Mouse (Mus musculus): ENCODE measurements around the gene Doc2b. TPM values are rescaled to one million over a fixed set of nuclear protein-coding genes. Genes with fewer than 3 reads are reported as not detected.
A peak's percentile ranks its signal among the peaks of the same experiment; 100 is the strongest.

The Doc2b gene
- total RNA-seq, 1 experiment from 2014 or later, result not detected

DNA sequence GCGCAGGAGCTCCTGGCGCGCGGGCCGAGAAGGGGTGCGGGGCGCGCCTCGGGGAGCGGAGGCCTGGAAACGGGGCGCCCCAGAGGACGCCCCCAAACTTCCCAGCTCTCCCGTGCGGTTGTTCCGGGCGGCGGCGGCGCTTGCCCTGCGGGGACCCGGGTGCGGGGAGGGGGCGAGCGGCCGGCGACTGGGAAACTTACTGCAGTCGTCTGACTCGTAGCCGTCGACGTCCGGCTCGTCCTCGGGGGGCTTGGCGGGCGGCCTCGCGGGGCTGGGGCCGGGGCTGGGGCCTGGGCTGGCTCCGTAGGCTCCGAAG, 570 bp downstream of the Doc2b start:
- ATAC-seq (replicated peaks; ENCODE audit: insufficient number of reproducible peaks, low FRiP score, low TSS enrichment, poor library complexity, severe bottlenecking), result no peak

DNA sequence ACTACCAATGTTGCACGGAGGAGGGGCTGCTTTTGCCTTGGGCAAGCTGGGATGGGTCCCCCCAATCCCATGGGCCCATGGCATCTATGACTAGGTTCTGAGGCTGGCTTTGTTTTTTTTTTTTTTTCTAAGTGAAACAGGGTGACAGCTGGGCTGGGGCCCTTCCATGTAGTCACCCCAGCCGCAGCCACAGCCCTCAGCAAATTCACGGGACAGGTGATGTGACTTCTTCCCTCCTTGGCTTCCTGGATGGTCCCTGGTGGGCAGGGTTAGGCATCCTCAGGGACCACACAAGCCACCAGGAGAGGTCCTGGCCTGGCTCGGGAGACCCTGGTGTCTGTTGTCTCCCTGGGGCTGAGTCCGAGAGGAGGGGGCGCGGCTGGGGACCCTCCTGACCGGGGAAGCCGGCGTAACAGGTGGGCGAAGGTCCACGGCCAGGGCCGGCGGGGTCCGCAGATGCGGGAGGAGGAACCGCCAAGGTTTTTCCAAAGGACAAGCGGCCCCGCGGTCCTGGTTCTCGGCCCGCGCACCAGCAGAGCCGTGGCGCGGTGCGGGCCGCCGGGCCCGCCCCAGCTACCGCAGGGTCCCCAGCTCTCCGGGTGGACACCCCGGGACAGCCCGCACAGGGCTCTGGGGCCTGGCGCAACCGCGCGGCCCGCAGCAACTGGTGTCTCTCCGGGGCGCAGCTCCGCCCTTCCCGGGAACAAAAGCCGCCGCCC, 1.1 kb downstream of the Doc2b start:
- no peak for ATAC-seq (replicated peaks; ENCODE audit: insufficient number of reproducible peaks, low FRiP score, low TSS enrichment, poor library complexity, severe bottlenecking)

DNA sequence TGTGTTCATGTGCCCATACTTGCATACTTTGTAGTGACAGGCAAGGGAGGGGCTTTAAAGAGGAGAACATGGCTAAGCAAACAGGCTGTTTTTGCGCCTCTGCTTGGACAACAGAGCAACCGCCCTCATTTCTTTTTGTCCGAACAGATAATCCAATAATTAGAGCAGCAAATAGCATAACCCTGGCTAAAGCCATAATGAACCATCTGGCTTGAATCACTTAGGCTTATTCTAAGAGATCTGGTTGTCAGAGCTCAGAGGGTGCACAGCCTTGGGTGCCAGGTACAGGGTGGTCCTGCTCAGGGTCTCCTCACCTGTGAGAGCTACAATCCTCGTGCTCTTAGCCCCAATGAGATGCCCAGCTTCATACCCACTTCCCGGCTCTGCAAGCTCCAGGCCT, 2.5 kb downstream of the Doc2b start:
- no peak for ATAC-seq (replicated peaks; ENCODE audit: insufficient number of reproducible peaks, low FRiP score, low TSS enrichment, poor library complexity, severe bottlenecking)

DNA sequence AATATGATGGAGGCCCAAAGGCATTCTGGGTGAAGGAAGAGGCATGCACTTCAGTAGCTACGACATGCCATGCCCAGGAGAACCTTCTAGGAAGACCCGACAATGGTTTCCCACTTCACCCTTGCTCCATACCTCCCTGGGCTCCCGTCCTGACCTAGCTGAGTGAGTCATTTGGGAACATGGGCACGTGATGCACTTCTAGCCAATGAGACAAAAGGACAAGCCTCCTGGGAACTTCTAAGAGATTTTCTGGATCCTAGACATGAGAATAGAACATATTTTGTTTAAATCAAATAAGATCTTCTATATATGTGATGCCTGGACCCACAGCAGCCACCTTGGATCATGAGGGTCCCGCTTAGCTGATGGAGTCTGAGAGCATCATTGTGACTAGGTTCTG, 3.3 kb downstream of the Doc2b start:
- ATAC-seq (replicated peaks; ENCODE audit: insufficient number of reproducible peaks, low FRiP score, low TSS enrichment, poor library complexity, severe bottlenecking), result no peak

DNA sequence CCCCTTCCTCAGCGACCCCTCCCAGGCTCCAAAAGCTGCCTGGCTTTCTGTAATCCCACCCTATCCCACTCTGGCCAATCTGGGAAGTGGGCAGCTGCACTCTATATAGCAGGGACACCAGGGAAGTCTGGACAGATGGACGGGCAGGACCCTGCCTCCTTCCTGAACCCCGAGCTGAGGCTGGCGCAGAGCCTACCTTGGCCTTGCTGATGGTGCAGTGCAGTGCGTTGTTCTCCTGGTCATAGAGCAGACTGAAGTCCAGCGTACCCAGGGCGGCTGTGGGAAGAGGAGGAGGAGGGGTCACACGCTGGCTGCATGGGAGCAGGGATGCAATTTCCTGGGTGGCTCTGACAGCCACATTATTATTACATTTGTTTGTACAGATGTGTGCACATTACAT, 10.0 kb downstream of the Doc2b start:
- no peak for ATAC-seq (replicated peaks; ENCODE audit: insufficient number of reproducible peaks, low FRiP score, low TSS enrichment, poor library complexity, severe bottlenecking)

DNA sequence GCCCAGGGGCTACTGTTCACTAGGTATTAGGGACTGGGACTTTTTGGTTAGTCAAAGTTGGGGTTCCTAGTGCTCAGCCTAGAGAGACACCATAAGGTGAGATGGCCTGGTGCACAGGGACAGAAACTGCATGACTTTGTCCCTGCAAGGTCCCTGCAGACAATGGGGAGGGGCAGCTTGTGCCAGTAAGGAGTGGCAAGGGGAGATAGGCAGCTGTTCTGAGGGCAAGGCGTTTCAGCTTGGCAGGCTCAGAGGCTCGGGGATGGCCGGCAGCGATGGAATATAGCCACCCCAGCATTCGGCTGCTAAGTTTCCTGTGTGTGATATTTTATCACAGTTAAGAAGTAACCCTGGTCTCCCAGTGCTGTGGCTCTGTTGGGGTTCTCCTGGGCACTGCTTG, 12.1 kb downstream of the Doc2b start:
- no peak for ATAC-seq (replicated peaks; ENCODE audit: insufficient number of reproducible peaks, low FRiP score, low TSS enrichment, poor library complexity, severe bottlenecking)

DNA sequence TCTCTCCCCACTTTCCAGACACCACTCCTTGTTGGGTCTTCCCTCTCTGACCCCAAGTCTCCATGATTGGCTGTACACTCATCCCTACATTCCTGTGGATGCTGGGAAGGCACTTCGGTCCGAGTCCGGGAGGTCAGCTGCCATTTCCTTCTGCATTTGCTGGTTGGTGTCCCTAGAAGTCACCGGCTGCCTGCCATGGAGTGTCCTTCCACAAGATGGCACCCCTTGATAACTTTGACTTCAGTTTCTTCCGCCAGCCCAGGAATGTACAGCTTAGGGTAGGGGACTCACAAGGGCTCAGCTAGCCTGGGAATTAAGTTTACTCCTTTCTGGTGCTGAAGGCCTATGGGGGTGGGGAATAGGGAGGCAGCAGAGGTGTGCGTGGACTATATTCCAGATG, 13.9 kb downstream of the Doc2b start:
- ATAC-seq (replicated peaks; ENCODE audit: insufficient number of reproducible peaks, low FRiP score, low TSS enrichment, poor library complexity, severe bottlenecking), result no peak

DNA sequence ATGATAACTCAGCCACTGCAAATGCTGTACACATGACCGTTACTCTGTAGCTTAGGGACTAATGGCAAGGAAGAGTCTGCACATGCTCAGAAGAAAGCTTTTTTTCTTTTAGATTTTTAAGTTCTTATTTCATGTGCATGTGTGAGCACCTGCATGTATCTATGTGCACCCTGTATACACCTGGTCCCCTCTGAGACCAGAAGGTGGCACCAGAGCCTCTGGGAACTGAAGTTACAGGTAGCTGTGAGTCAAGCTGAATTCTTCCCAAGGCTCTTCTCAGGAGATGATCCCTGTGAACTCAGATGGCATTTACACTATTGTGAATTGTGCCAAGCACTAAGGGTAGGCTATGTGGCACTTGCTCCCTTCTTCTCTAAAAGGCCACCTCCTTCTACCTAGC, 19.9 kb downstream of the Doc2b start:
- no peak for ATAC-seq (replicated peaks; ENCODE audit: insufficient number of reproducible peaks, low FRiP score, low TSS enrichment, poor library complexity, severe bottlenecking)

DNA sequence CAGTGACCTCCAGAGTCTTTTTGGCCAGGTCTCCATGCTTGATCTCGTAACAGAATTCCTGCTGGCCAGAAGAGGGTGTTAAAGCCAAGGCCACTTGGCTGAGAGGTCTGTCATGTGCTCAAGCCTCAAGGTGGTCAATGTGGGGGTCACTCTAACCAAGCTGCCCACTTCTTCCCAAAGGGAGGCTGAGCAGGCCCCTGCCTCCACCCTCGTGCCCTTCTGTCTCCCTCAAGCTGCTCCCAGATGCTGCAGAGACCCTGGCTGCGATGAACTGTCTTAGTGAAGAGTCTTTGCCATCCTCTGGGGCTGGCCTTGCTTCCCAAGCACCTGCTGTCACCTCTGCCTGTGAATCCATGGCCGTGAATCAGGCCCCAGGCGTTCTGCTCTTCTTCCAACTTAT, 23.3 kb downstream of the Doc2b start:
- no peak for ATAC-seq (replicated peaks; ENCODE audit: insufficient number of reproducible peaks, low FRiP score, low TSS enrichment, poor library complexity, severe bottlenecking)

DNA sequence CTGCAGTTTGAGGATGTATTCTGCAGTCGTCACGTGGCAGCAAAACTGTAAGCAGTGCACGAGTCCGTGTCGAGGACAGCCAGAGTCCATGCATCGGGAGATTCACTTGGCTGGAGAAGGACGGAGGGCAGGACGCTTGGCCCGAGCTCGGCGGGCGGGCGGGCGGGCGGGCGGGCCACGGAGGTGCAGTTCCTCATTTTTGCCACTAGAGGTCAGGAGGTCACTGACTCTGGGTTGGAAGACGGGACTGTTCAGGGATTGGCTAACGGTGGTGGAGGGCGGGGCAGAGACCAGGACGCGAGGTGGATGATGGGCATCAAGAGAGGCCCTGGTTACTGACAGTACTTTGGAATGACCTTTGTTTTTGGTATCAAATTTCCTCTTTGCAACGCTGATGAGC, 26.6 kb downstream of the Doc2b start:
- ATAC-seq (replicated peaks; ENCODE audit: insufficient number of reproducible peaks, low FRiP score, low TSS enrichment, poor library complexity, severe bottlenecking), result peak; percentile 96

DNA sequence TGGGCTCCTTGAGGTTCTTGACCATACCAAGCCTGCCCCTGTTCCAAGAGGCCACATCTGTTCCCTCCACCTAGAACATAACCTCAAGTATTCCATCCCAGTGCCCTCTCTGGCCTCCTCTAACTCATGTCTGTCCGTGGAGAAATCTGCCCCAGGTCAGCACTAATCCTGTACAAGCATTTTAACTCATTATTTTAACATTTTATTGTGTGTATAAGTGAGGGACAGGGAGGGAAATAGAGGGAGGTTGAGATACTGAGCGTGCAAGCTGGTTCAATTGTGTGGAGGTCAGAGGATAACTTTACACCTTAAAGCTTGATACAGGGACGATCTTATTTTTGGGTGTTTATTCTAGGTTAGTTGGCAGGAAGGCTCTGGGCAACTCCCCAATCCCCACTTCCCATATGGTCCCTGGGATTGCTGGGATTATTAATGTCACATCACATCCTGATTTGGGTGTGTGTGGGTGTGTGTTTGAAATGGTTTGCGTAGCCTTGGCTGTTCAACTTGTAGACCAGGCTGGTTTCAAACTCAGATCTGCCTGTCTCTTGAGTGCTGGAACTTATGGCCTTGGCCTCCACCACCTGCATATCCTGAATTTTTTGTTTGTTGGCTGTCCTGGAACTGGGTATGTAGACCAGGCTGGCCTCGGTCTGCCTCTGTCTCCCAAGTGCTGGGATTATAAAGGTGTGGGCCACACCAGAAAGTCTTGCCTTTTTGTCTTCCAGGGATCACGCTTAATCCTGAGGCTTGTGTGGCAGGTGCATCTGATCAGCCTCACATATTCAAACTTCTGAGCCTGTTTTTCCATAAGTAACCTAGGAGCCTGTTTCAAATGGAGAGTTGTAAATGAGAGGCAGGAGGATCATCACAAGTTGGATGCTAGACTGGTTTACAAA, 27.5 kb downstream of the Doc2b start:
- ATAC-seq (replicated peaks; ENCODE audit: insufficient number of reproducible peaks, low FRiP score, low TSS enrichment, poor library complexity, severe bottlenecking), result no peak

DNA sequence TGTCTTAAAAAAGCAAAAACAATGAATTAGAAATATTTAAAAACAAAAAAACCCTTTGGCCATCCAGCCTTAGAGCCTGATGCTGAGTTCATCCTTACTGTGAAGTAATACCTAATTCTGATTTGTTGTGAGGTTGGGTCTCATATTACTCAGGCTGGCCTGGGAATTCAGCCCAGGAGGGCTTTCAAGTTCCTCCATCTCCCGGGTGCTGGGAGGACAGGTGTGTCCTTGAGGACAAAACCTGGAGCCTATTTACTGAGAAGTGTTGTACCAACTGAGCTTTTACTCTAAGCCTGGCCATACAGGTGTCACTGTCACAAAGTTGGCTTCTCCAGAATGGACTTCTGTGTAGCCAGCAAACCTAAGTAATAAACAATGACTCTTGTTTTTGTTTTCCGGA, 28.8 kb downstream of the Doc2b start:
- no peak for ATAC-seq (replicated peaks; ENCODE audit: insufficient number of reproducible peaks, low FRiP score, low TSS enrichment, poor library complexity, severe bottlenecking)

DNA sequence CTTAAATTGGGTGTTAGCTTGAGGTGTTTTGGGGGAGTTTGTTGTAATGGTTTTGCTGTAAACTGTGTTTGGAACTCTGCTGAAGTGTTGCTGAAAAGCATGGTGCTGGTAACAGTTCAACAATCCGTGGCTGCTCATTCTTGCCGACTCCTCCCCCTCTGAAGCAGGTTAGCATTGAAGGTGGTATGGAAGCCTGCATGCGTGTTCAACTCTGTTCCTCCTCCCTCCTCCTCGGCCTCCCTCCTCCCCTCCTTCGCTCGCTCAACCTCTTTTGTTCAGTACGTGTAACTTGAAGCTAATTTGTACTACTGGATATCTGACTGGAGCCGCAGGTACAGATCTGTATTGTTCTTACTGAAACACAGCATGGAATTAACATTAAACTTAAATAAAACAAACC, 30.7 kb downstream of the Doc2b start:
- ATAC-seq (replicated peaks; ENCODE audit: insufficient number of reproducible peaks, low FRiP score, low TSS enrichment, poor library complexity, severe bottlenecking), result no peak

DNA sequence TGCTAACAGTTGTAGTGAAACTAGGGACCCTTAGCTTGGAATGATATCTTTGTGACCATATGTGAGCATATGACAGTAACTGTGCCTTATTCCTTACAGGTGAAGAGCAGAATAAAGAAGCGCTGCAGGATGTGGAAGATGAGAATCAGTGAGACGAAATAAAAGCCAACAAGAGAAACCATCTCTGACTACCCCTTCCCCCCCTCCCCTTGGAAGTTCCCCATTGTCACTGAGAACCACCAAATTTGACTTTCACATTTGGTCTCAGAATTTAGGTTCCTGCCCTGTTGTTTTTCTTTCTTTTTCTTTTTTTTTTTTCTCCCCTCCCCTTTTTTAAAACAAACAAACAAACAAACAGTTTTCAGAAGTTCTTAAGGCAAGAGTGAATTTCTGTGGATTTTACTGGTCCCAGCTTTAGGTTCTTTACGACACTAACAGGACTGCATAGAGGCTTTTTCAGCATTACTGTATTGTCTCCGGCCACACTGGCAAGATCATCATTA, 31.3 kb downstream of the Doc2b start:
- ATAC-seq (replicated peaks; ENCODE audit: insufficient number of reproducible peaks, low FRiP score, low TSS enrichment, poor library complexity, severe bottlenecking), result no peak

DNA sequence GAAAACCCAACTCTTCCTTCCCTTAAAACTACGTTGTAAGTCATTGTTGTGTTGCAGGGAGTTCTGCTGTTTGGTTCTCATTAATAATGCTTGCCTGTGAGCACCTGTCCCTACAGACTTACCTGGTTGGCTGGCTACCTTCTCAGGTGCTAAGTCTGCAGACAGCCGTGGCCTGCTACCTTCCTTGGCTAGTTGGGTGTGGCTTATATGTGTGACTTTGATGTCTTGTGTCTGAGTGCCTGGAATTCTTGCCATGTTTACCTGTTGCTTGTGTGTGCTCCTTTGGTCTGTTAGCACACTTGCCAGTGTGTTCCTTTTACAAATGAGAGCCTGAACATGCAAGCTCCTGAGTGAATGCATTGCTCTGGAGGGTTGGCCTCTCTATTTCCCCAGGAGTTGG, 33.1 kb downstream of the Doc2b start:
- no peak for ATAC-seq (replicated peaks; ENCODE audit: insufficient number of reproducible peaks, low FRiP score, low TSS enrichment, poor library complexity, severe bottlenecking)

DNA sequence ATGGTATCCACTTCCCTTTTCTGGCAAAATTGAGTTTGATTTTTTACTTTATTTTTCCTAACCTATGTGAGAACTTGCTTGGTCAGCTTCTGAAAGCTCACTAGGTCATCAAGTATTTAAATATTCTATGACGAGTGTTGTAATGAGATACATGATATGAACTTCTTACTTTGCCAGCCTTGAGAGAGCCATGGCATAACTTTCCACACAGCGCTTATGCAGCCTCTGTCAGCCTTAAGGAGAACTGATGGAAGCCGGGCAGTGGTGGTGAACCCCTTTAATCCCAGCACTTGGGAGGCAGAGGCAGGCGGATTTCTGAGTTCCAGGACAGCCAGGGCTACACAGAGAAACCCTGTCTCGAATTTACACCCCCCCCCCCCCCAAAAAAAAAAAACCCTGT, 35.1 kb downstream of the Doc2b start:
- ATAC-seq (replicated peaks; ENCODE audit: insufficient number of reproducible peaks, low FRiP score, low TSS enrichment, poor library complexity, severe bottlenecking), result no peak

DNA sequence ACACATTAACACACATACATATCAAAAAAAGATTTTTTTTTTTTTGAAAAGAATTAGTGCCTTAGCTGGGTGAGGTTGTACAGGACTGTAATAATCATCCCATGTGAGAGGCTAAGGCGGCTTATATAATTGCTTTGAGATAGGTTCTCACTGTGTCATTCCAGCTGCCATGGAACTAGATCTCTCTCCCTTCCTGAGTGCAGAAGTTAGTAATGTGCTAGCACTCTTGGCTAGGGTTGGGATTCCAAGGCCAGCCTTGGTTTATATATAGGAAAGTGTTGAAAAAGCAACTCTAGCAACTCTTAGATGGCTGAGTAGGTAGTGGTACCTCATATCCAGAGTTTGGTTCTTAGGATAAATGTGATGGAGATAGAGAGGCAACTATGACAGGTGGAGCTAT, 37.3 kb downstream of the Doc2b start:
- no peak for ATAC-seq (replicated peaks; ENCODE audit: insufficient number of reproducible peaks, low FRiP score, low TSS enrichment, poor library complexity, severe bottlenecking)

DNA sequence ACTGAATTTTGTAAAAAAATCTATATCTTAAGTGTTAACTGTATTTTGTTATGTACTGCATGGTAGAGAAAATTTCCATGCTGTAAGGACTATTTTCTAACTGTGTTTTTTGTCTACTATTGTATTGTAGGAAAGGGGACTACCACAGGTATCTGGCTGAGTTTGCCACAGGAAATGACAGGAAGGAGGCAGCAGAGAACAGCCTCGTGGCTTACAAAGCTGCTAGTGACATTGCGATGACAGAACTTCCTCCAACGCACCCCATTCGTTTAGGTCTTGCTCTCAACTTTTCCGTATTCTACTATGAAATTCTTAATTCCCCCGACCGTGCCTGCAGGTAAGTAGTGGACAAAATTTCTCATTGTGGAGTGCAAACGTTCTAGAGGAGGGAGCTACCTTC, 39.2 kb downstream of the Doc2b start:
- ATAC-seq (replicated peaks; ENCODE audit: insufficient number of reproducible peaks, low FRiP score, low TSS enrichment, poor library complexity, severe bottlenecking), result no peak

DNA sequence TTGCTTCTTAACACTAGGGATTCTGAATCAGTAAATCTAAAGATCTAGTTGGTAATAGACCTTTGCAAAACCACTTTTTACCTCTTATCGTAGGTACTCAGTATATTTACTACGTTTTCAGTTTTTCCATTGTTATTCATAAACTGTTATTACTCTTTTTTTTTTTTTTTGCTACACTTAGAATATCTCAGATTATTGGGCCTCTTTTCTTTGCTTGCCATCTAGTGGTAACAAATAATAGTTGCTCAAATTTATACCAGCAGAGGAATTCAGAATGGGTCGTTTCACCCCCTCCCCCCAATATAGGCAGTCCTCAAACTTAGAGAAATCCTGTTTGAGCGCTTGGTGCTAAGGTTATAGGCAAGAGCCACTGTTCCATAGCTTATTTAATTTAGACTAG, 44.8 kb downstream of the Doc2b start:
- ATAC-seq (replicated peaks; ENCODE audit: insufficient number of reproducible peaks, low FRiP score, low TSS enrichment, poor library complexity, severe bottlenecking), result no peak

DNA sequence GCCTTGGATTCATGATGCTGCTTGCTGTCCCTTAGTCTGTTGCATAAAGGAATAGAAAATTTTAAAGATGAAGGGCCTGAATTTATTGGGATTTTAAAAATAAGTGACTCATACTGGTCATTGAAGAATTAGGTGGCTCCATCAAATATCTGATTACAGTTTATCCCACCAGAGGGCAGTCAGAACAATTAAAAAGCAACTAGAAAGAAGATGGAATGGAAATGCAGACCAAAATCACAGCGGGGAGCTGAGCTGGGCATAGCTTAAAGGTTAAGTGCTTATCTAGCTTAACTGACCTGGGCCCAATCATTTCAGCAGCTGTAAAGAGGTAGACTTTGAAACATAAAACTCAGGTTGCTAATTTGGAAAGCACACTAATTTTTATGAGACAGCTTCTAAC, 45.3 kb downstream of the Doc2b start:
- no peak for ATAC-seq (replicated peaks; ENCODE audit: insufficient number of reproducible peaks, low FRiP score, low TSS enrichment, poor library complexity, severe bottlenecking)
